Mouse (Mus musculus) ES-Bruce4 (cell line): Measurements from ENCODE around the gene Miox.

Experiments used
- CTCF ChIP-seq: IDR thresholded peaks from one replicate; pipeline ENCODE4 v1.8.1; 2011; ENCODE audit warnings: low read depth, low read length
- POLR2A ChIP-seq: IDR thresholded peaks from one replicate; pipeline ENCODE4 v1.8.1; 2011; ENCODE audit warnings: low read length; ENCODE audit not compliant: insufficient read depth

DNA sequence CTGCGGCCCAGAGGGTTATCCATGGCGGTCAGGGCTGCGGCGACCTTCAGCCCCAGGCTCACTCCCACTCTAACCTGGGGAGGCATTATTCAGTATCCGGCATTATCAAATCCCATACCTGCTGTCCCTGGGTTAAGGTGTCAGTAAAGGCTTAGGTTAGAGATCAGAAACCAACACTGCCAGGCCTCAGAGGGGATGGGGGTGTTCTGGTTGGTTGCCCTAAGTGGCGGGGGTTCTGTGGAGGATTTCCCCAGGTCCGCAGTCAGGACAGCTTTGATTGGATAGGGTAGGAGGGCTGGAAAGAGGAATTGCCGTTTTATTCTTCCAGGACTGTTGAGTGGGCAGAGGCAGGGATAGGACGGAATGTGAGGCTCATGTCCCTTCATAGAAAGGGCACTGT, 40.1 kb downstream of the Miox start:
- TF ChIP-seq POLR2A: no peak
- no peak for TF ChIP-seq CTCF
